Mouse (Mus musculus) liver, embryonic 16.5 days (tissue): ENCODE data around the gene Plek. TPM values are rescaled to one million over a fixed set of nuclear protein-coding genes. Genes with fewer than 3 reads are reported as not detected.
"Not testable (repeated sequence)": the region's sequence is repeated elsewhere in the genome, so short reads cannot be mapped to it uniquely, and the experiment has no call there.

Experiments
- ATAC-seq: fragments of 200-750 bp; cut with Nextera tagmentation; 2 replicates; pipeline ENCODE4 v1.8.0; 2017; ENCODE audit warnings: low read depth, mild to moderate bottlenecking, moderate number of reproducible peaks, moderate library complexity
- H3K27ac ChIP-seq: fragments of 300-500 bp; sonication (generic); 2 replicates; pipeline ENCODE4 v1.5.1; 2014; ENCODE audit warnings: mild to moderate bottlenecking, low read length
- H3K27me3 ChIP-seq: fragments of 300-500 bp; sonication (generic); 2 replicates; pipeline ENCODE4 v1.6.1; 2014; ENCODE audit warnings: low read depth, low read length, mixed read lengths; ENCODE audit not compliant: control insufficient read depth, insufficient read depth
- H3K36me3 ChIP-seq: fragments of 300-500 bp; sonication (generic); 2 replicates; pipeline ENCODE4 v1.6.1; 2014; ENCODE audit warnings: mild to moderate bottlenecking; ENCODE audit not compliant: control insufficient read depth, insufficient read depth
- H3K4me1 ChIP-seq: fragments of 300-500 bp; sonication (generic); 2 replicates; pipeline ENCODE4 v1.6.1; 2014; ENCODE audit warnings: low read depth, low read length, mixed read lengths; ENCODE audit not compliant: control insufficient read depth
- H3K4me2 ChIP-seq: fragments of 300-500 bp; sonication (generic); 2 replicates; pipeline ENCODE4 v1.6.1; 2014; ENCODE audit warnings: low read depth, low read length, mixed read lengths
- H3K4me3 ChIP-seq: fragments of 300-500 bp; sonication (generic); 2 replicates; pipeline ENCODE4 v1.5.1; 2014; ENCODE audit warnings: low read depth, mild to moderate bottlenecking, low read length
- H3K9ac ChIP-seq: fragments of 300-500 bp; sonication (generic); 2 replicates; pipeline ENCODE4 v1.6.1; 2014; ENCODE audit warnings: low read depth, low read length
- H3K9me3 ChIP-seq: fragments of 300-500 bp; sonication (generic); replicated peaks from 2 replicates; pipeline ENCODE4 v1.6.1; 2016; ENCODE audit warnings: low read length; ENCODE audit not compliant: control insufficient read depth
- WGBS: fragments of 180-500 bp; shearing (Covaris S2); extraction: QIAGEN DNeasy Blood & Tissue Kit; methylation state at CpG from one replicate; pipeline ENCODE4 v1.1.7; 2014; ENCODE audit not compliant: insufficient replicate concordance; 5-methylcytosine and 5-hydroxymethylcytosine counted together
- polyA plus RNA-seq: library from polyadenylated mRNA; unstranded; fragments of >200 nt; fragmentation: Nextera tagmentation; extraction: Ambion mirVana; gene quantifications from 2 replicates; pipeline ENCODE4 v1.2.1, GENCODE M21; 2015

Gene Plek
- polyA plus RNA-seq, result 17.6 and 18.3 TPM in 2 replicates

- Histone ChIP-seq H3K9me3 (no peaks in the 10 kb centered on the region), H3K36me3 (no peaks in the 10 kb centered on the region), H3K4me1 (no peaks in the 10 kb centered on the region), H3K27me3 (peaks cover 3% of the 10 kb centered on the region; the same call in 1 of the 2 replicates), H3K9ac (peak within 1 kb of the TSS; percentile 22), H3K4me2 (peak within 1 kb of the TSS; percentile 37), H3K4me3 (peak within 1 kb of the TSS; percentile 49), H3K27ac (no peak within 1 kb of the TSS)
- peak; percentile 65 for ATAC-seq
- WGBS, result under 1% methylated on average over 38 of the region's 38 CpGs
These were observed at the start of gene Plek, which contains the start of gene Cnrip1 for GRCm38 (mm10) chr11:17051545-17052475. Gene Plek, minus strand, starts transcription at chr11:17052381. Gene Cnrip1, plus strand, starts transcription at chr11:17051586.

- H3K27me3 ChIP-seq, result no peaks in the 10 kb centered on the region
- 20% methylated on average over 5 of the region's 5 CpGs for WGBS
- H3K9ac ChIP-seq, result no peak overlapping the region
- no peaks in the 10 kb centered on the region for H3K4me1 ChIP-seq
- H3K27ac ChIP-seq, result no peak overlapping the region
- H3K9me3 ChIP-seq, result no peaks in the 10 kb centered on the region
- ATAC-seq, result peak; percentile 32; the same call in 1 of the 2 replicates
- no peaks in the 10 kb centered on the region for H3K36me3 ChIP-seq
- H3K4me3 ChIP-seq, result no peak overlapping the region
- H3K4me2 ChIP-seq, result no peak overlapping the region
These were observed 33.9 kb upstream of the Plek start for GRCm38 (mm10) chr11:17086106-17086505.

GRCm38 (mm10) chr11:17083866-17084265, 31.7 kb upstream of the Plek start:
- Histone ChIP-seq H3K36me3 (no peaks in the 10 kb centered on the region), H3K27ac (no peak overlapping the region), H3K4me1 (no peaks in the 10 kb centered on the region), H3K9ac (no peak overlapping the region), H3K27me3 (no peaks in the 10 kb centered on the region), H3K9me3 (no peaks in the 10 kb centered on the region), H3K4me3 (no peak overlapping the region), H3K4me2 (no peak overlapping the region)
- ATAC-seq, result no peak
- WGBS, result 55% methylated on average over 1 of the region's 1 CpGs

GRCm38 (mm10) chr11:17083455-17083854, 31.3 kb upstream of the Plek start:
- Histone ChIP-seq H3K4me1 (no peaks in the 10 kb centered on the region), H3K4me2 (no peak overlapping the region), H3K27ac (no peak overlapping the region), H3K27me3 (no peaks in the 10 kb centered on the region), H3K4me3 (no peak overlapping the region), H3K9ac (no peak overlapping the region), H3K36me3 (no peaks in the 10 kb centered on the region), H3K9me3 (no peaks in the 10 kb centered on the region)
- ATAC-seq, result no peak
- WGBS, result 77% methylated on average over 3 of the region's 3 CpGs

GRCm38 (mm10) chr11:17082953-17083352, 30.8 kb upstream of the Plek start:
- no peak for ATAC-seq

GRCm38 (mm10) chr11:17082086-17082485, 29.9 kb upstream of the Plek start:
- 36% methylated on average over 3 of the region's 3 CpGs for WGBS
- H3K9ac ChIP-seq, result no peak overlapping the region
- ATAC-seq, result no peak

More at GRCm38 (mm10) chr11:17082953-17083352, 30.8 kb upstream of the Plek start:
- Histone ChIP-seq H3K9me3 (no peaks in the 10 kb centered on the region), H3K27me3 (no peaks in the 10 kb centered on the region), H3K4me2 (no peak overlapping the region), H3K36me3 (no peaks in the 10 kb centered on the region), H3K4me3 (no peak overlapping the region), H3K9ac (no peak overlapping the region), H3K27ac (no peak overlapping the region), H3K4me1 (no peaks in the 10 kb centered on the region)
- WGBS, result 45% methylated on average over 2 of the region's 2 CpGs

GRCm38 (mm10) chr11:17075656-17076055, 23.5 kb upstream of the Plek start:
- Histone ChIP-seq H3K4me1 (no peaks in the 10 kb centered on the region), H3K27me3 (no peaks in the 10 kb centered on the region), H3K27ac (no peak overlapping the region), H3K9me3 (no peaks in the 10 kb centered on the region), H3K4me2 (no peak overlapping the region), H3K4me3 (no peak overlapping the region), H3K36me3 (no peaks in the 10 kb centered on the region), H3K9ac (no peak overlapping the region)
- no peak for ATAC-seq
- 60% methylated on average over 2 of the region's 2 CpGs for WGBS

More at GRCm38 (mm10) chr11:17082086-17082485, 29.9 kb upstream of the Plek start:
- H3K36me3 ChIP-seq, result no peaks in the 10 kb centered on the region
- no peaks in the 10 kb centered on the region for H3K27me3 ChIP-seq
- no peaks in the 10 kb centered on the region for H3K9me3 ChIP-seq
- no peak overlapping the region for H3K4me3 ChIP-seq
- H3K27ac ChIP-seq, result no peak overlapping the region
- no peaks in the 10 kb centered on the region for H3K4me1 ChIP-seq
- H3K4me2 ChIP-seq, result no peak overlapping the region

GRCm38 (mm10) chr11:17069360-17069759, 17.2 kb upstream of the Plek start:
- not testable (repeated sequence) for H3K36me3 ChIP-seq, H3K27me3 ChIP-seq, H3K9me3 ChIP-seq, H3K4me3 ChIP-seq, ATAC-seq, H3K9ac ChIP-seq, H3K27ac ChIP-seq, H3K4me2 ChIP-seq, H3K4me1 ChIP-seq
- 47% methylated on average over 2 of the region's 2 CpGs for WGBS

GRCm38 (mm10) chr11:17052476-17053049, 382 bp upstream of the Plek start:
- peak overlapping the region; percentile 22 for H3K9ac ChIP-seq
- no peaks in the 10 kb centered on the region for H3K9me3 ChIP-seq
- no peaks in the 10 kb centered on the region for H3K4me1 ChIP-seq
- H3K27me3 ChIP-seq, result peaks cover 3% of the 10 kb centered on the region; the same call in 1 of the 2 replicates
- 10% methylated on average over 6 of the region's 6 CpGs for WGBS
- no peaks in the 10 kb centered on the region for H3K36me3 ChIP-seq
- peak; percentile 21; the same call in 1 of the 2 replicates for ATAC-seq
- no peak overlapping the region for H3K27ac ChIP-seq
- H3K4me3 ChIP-seq, result peak overlapping the region; percentile 49
- H3K4me2 ChIP-seq, result 0 out of 2 replicates have a peak overlapping the region, but pooled peaks have one; percentile 37
